Mouse (Mus musculus) kidney, adult 2 months (tissue): Measurements from ENCODE around the gene Pus10. TPM values are rescaled to one million over a fixed set of nuclear protein-coding genes. Genes with fewer than 3 reads are reported as not detected.
A peak's percentile ranks its signal among the peaks of the same experiment; 100 is the strongest.

Experiments
- DNase-seq: peaks from one replicate; pipeline ENCODE4 v3.0.0; 2021
- H3K27ac ChIP-seq: fragments of 200-500 bp; 2 replicates; pipeline ENCODE4 v1.5.1; 2012; ENCODE audit warnings: low read depth, low read length, control low read depth, inconsistent platforms; ENCODE audit not compliant: insufficient read depth
- H3K27me3 ChIP-seq: fragments of 200-500 bp; replicated peaks from 2 replicates; pipeline ENCODE4 v1.6.1; 2012; ENCODE audit warnings: mild to moderate bottlenecking, moderate library complexity, low read length, inconsistent platforms; ENCODE audit not compliant: control insufficient read depth, insufficient read depth
- H3K36me3 ChIP-seq: fragments of 200-500 bp; 2 replicates; pipeline ENCODE4 v1.6.1; 2012; ENCODE audit warnings: mild to moderate bottlenecking, moderate library complexity, low read length, inconsistent platforms; ENCODE audit not compliant: control insufficient read depth, insufficient read depth
- H3K4me1 ChIP-seq: fragments of 200-500 bp; 2 replicates; pipeline ENCODE4 v1.6.1; 2011; ENCODE audit warnings: low read length; ENCODE audit not compliant: control insufficient read depth, insufficient read depth
- H3K4me3 ChIP-seq: fragments of 200-500 bp; 2 replicates; pipeline ENCODE4 v1.5.1; 2011; ENCODE audit warnings: mild to moderate bottlenecking, low read depth, low read length, control low read depth; ENCODE audit not compliant: insufficient read depth
- CTCF ChIP-seq: fragments of 200-500 bp; conservative IDR thresholded peaks from 2 replicates; pipeline ENCODE4 v1.5.1; 2011; ENCODE audit warnings: low read depth, mild to moderate bottlenecking, control low read depth, low read length, moderate library complexity, mixed read lengths; ENCODE audit not compliant: insufficient read depth, insufficient read length
- POLR2A ChIP-seq: fragments of 200-500 bp; IDR thresholded peaks from one replicate; pipeline ENCODE4 v1.6.1; 2011; ENCODE audit warnings: low read depth, low read length, control low read depth
- WGBS: fragments of 180-500 bp; shearing (Covaris S2); methylation state at CpG from one replicate; pipeline ENCODE4 v1.1.7; 2018; 5-methylcytosine and 5-hydroxymethylcytosine counted together
- polyA plus RNA-seq: library from polyadenylated mRNA; depleted of rRNA; stranded (reverse); fragments of >200 nt; gene quantifications from 2 replicates; pipeline ENCODE4 v1.2.3, GENCODE M21; 2012

The Pus10 gene
- polyA plus RNA-seq, 1 experiment = 3.2 TPM

DNA sequence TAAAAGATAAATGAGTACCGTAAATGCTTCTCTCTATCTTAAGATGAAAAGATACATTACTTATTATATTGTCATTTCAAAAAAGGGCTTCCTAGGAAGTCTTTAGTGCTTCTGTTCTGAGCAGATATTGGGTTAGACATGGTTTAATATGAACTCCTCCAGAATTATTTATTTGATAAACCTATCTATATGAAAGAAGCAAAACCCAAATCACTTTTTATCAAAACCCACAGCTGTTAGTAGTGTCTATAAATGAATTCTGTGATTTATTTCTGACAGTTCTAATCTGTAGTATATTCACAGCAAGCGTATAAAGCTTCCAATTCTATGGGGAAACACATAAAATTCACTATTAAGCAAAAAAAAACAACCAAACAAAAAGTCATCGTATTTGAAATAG lies 17.6 kb upstream of the Pus10 start:
- Histone ChIP-seq H3K36me3 (peaks cover 4% of the 10 kb centered on the region; the same call in 1 of the 2 replicates), H3K4me3 (no peak overlapping the region), H3K27ac (no peak overlapping the region), H3K4me1 (no peaks in the 10 kb centered on the region), H3K27me3 (no peaks in the 10 kb centered on the region)
- 95% methylated on average over 3 of the region's 3 CpGs for WGBS
- TF ChIP-seq CTCF (no peak), POLR2A (no peak)
- DNase-seq = no peak

DNA sequence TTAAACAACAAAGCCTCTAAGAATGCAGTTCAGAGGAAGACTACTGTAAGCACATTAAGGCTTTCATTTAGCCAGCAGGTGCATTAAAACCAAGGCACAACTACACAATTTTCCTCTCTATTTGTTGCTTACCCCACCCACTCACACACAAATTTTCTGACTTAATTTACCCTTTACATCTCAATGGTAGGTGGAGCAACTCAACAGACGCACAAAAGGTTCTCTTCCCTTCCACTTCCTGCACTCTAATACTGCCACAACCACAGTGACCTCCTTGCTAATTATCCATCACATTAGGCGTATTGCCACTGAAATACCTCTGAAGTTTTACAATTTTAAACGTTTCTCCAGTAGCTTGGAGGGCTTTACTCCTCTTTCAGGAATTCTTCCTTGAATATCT lies 11.8 kb upstream of the Pus10 start:
- Histone ChIP-seq H3K36me3 (peaks cover 2% of the 10 kb centered on the region; the same call in 1 of the 2 replicates), H3K27me3 (no peaks in the 10 kb centered on the region; the same call in 1 of the 2 replicates), H3K27ac (no peak overlapping the region), H3K4me3 (no peak overlapping the region), H3K4me1 (peaks cover 5% of the 10 kb centered on the region; the same call in 1 of the 2 replicates)
- WGBS = 66% methylated on average over 3 of the region's 3 CpGs
- no peak for TF ChIP-seq POLR2A
- no peak for TF ChIP-seq CTCF
- DNase-seq = no peak

DNA sequence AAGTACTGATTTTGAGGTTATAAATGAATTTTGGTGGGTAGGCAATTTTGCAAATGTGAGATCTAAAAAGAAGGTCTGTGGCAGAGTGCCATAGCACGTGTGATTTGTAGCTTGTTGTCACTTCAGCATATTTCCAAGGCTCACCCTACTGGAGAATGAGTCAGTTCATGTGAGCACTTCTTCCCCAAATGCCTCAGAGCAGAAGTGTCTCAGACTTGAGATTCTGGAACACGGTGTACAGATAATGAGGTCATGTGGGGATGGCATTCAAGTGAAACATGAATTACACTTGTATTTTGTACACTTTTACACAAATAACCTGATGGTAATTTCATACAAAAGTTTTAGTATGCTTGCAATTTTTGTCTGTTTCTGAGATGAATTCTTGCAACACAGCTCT lies 7.7 kb upstream of the Pus10 start:
- DNase-seq = no peak
- peaks cover 18% of the 10 kb centered on the region for H3K4me1 ChIP-seq
- no peak overlapping the region for H3K27ac ChIP-seq
- H3K4me3 ChIP-seq = no peak overlapping the region
- no peak for TF ChIP-seq POLR2A
- WGBS = 42% methylated on average over 2 of the region's 2 CpGs
- H3K27me3 ChIP-seq = no peaks in the 10 kb centered on the region; the same call in 1 of the 2 replicates
- no peaks in the 10 kb centered on the region for H3K36me3 ChIP-seq

DNA sequence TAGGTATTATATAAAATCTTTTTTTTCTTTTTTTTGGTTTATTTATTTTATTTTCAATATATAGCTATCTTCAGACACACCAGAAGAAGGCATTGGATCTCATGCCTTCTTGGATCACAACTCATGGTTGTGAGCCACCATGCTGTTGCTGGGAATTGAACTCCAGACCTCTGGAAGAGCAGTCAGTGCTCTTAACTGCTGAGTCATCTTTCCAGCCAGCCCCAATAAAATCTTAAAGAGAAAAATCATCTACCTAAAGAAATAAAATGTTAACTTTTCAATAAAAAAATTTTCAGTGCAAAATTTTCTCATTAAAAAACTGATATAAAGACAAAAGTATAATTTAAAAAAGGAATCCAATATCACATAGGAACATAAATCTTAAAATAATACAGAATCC lies 1.2 kb upstream of the Pus10 start:
- peaks cover 18% of the 10 kb centered on the region for H3K4me1 ChIP-seq
- H3K27ac ChIP-seq = no peak overlapping the region
- no peaks in the 10 kb centered on the region for H3K27me3 ChIP-seq
- TF ChIP-seq CTCF (no peak), POLR2A (no peak)
- DNase-seq = no peak
- H3K36me3 ChIP-seq = no peaks in the 10 kb centered on the region
- H3K4me3 ChIP-seq = no peak overlapping the region

DNA sequence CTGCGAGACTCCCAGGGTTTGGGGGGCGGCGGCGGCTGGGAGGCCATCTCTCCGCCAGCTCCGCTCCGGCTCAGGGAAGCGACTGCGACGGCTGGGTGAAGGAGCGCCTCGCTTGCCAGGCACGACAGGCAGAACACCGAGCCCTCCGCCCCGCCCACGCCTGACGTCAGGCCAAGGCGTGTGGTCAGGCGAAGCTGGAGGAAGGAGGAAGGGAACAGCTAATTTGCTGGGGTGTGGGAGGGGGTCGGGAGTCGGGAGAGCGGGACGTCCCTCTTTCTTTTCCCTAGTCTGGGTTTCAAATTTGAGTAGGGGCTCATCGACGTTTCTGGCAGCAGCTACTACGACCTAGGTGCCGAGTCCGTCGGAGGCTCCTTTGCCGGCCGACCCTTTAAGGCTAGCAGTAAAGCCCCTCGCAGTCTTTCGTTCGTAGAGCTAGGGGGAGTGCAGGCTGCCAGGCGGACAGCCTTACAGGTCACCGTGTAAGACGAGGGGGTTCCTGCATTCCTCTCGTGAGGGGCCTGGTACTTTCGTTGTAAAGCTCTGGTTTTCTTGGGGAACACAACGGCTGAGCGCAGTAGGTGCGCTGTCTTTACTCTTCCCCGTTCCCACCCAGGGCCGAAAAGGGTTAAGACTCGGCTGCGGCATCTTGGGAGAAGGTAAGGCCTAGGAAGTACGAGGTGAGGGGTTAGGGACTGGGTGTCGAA lies 476 bp downstream of the Pus10 start, which contains the start of gene Pex13:
Gene Pex13, minus strand, starts transcription at position 162 of the 704 bp plus-strand sequence.
- under 1% methylated on average over 49 of the region's 49 CpGs for whole genome bisulfite sequencing
- Histone ChIP-seq H3K4me3 (peak within 1 kb of the TSS; percentile 94), H3K27ac (peak within 1 kb of the TSS; percentile 87), H3K27me3 (no peaks in the 10 kb centered on the region), H3K36me3 (no peaks in the 10 kb centered on the region), H3K4me1 (peaks cover 11% of the 10 kb centered on the region)
- TF ChIP-seq CTCF (no peak), POLR2A (peak; percentile 38)
- DNase-seq = peak; percentile 95

DNA sequence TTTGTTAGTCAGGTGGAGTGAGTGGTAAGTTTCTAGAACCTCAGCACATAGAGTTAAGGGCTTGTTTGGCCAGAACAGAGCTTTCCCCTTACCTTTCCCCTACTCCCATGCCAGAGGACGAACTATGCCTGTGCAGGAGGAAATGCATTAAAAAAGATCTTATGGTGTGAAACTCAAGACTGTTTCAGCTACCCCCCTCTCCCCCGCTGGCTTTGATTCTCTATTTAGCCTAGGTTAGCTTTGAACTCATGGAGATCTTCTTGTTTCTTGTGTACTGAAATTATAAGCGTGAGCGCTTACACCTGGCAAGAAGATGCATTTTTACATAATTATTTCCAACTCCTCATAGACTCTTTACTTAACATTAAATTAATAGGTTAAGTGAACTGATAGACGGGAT lies 1.1 kb downstream of the Pus10 start:
- Histone ChIP-seq H3K27ac (peak overlapping the region; percentile 87), H3K36me3 (no peaks in the 10 kb centered on the region), H3K27me3 (no peaks in the 10 kb centered on the region), H3K4me1 (peaks cover 9% of the 10 kb centered on the region), H3K4me3 (peak overlapping the region; percentile 94)
- DNase-seq = no peak
- no peak for TF ChIP-seq POLR2A
- TF ChIP-seq CTCF = no peak
- 5% methylated on average over 5 of the region's 5 CpGs for WGBS

DNA sequence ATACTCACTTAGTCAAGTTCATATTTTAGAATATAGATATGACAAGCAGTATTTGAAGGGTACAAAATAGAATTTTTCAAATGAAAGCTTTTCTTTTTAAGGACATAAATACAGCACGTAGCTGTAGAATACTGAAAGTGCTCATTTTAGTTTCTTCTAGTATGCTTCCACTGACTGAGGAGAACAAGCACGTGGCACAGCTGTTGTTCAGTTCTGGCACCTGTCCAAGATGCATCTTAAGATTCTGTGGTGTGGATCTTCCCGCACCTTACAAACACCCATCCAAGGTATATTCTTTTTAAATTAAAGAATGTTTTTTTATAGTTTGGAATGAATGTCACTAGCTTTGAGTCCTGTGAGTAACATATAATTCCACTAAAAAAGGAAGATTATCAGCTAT lies 1.7 kb downstream of the Pus10 start:
- peak; percentile 47 for DNase-seq
- no peak overlapping the region for H3K4me3 ChIP-seq
- no peak for TF ChIP-seq POLR2A
- TF ChIP-seq CTCF = no peak
- no peaks in the 10 kb centered on the region for H3K36me3 ChIP-seq
- no peaks in the 10 kb centered on the region for H3K27me3 ChIP-seq
- whole genome bisulfite sequencing = 11% methylated on average over 3 of the region's 3 CpGs
- peaks cover 6% of the 10 kb centered on the region for H3K4me1 ChIP-seq
- no peak overlapping the region for H3K27ac ChIP-seq
